Mouse (Mus musculus) embryonic facial prominence, embryonic 13.5 days (tissue): ENCODE measurements around the gene Pard3. TPM values are rescaled to one million over a fixed set of nuclear protein-coding genes. Genes with fewer than 3 reads are reported as not detected.
A peak's percentile ranks its signal among the peaks of the same experiment; 100 is the strongest.

Source experiments
- ATAC-seq: fragments of 200-750 bp; cut with Nextera tagmentation; 2 replicates; pipeline ENCODE4 v1.8.0; 2017; ENCODE audit warnings: low read depth; ENCODE audit not compliant: insufficient number of reproducible peaks, insufficient read depth, low FRiP score, low TSS enrichment
- H3K27ac ChIP-seq: fragments of 300-500 bp; sonication (generic); 2 replicates; pipeline ENCODE4 v1.5.1; 2015; ENCODE audit warnings: moderate library complexity, mild to moderate bottlenecking, inconsistent platforms
- H3K27me3 ChIP-seq: fragments of 300-500 bp; sonication (generic); 2 replicates; pipeline ENCODE4 v1.6.1; 2015; ENCODE audit warnings: mild to moderate bottlenecking, inconsistent platforms
- H3K36me3 ChIP-seq: fragments of 300-500 bp; sonication (generic); 2 replicates; pipeline ENCODE4 v1.6.1; 2015; ENCODE audit warnings: mild to moderate bottlenecking, inconsistent platforms
- H3K4me1 ChIP-seq: fragments of 300-500 bp; sonication (generic); 2 replicates; pipeline ENCODE4 v1.6.1; 2015; ENCODE audit warnings: inconsistent platforms
- H3K4me2 ChIP-seq: fragments of 300-500 bp; sonication (generic); 2 replicates; pipeline ENCODE4 v1.6.1; 2015; ENCODE audit warnings: moderate library complexity, mild to moderate bottlenecking, inconsistent platforms
- H3K4me3 ChIP-seq: fragments of 300-500 bp; sonication (generic); 2 replicates; pipeline ENCODE4 v1.5.1; 2015; ENCODE audit warnings: mild to moderate bottlenecking, inconsistent platforms
- H3K9ac ChIP-seq: fragments of 300-500 bp; sonication (generic); 2 replicates; pipeline ENCODE4 v1.6.1; 2015; ENCODE audit warnings: mild to moderate bottlenecking, inconsistent platforms
- H3K9me3 ChIP-seq: fragments of 300-500 bp; sonication (generic); 2 replicates; pipeline ENCODE4 v1.6.1; 2016; ENCODE audit warnings: inconsistent platforms
- WGBS: fragments of 180-500 bp; shearing (Covaris S2); methylation state at CpG from one replicate; pipeline ENCODE4 v1.1.7; 2015; ENCODE audit warnings: mixed read lengths; 5-methylcytosine and 5-hydroxymethylcytosine counted together
- polyA plus RNA-seq: library from polyadenylated mRNA; unstranded; fragments of >200 nt; fragmentation: Nextera tagmentation; extraction: Ambion mirVana; gene quantifications from 2 replicates; pipeline ENCODE4 v1.2.1, GENCODE M21; 2015

The Pard3 gene
- polyA plus RNA-seq, 1 experiment from 2014 or later: 35.6 TPM

DNA sequence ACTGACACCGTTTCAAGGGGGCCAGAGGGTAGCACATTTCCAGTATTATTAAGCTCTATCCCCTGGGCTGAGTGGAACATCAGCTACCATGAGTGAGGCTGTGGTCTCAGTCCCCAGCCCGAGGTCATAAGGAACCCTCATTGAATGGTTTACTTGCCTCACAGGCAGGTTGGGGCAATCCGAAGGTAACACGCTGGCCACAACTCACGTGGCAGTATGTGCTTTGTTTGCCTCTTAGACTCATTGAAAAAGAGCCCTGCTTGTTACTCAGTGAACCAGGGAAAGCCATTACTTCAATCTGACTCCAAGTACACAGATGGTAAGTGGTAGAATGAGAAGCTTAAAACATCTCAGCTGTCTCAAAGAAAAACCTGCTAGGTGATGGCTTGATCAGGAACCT lies 236.8 kb downstream of the Pard3 start:
- 94% methylated on average over 5 of the region's 5 CpGs for WGBS
- Histone ChIP-seq H3K9ac (no peak overlapping the region), H3K36me3 (no peaks in the 10 kb centered on the region), H3K27me3 (no peaks in the 10 kb centered on the region), H3K9me3 (no peaks in the 10 kb centered on the region), H3K4me1 (peaks cover 8% of the 10 kb centered on the region), H3K27ac (no peak overlapping the region), H3K4me2 (no peak overlapping the region), H3K4me3 (no peak overlapping the region)
- no peak for ATAC-seq

DNA sequence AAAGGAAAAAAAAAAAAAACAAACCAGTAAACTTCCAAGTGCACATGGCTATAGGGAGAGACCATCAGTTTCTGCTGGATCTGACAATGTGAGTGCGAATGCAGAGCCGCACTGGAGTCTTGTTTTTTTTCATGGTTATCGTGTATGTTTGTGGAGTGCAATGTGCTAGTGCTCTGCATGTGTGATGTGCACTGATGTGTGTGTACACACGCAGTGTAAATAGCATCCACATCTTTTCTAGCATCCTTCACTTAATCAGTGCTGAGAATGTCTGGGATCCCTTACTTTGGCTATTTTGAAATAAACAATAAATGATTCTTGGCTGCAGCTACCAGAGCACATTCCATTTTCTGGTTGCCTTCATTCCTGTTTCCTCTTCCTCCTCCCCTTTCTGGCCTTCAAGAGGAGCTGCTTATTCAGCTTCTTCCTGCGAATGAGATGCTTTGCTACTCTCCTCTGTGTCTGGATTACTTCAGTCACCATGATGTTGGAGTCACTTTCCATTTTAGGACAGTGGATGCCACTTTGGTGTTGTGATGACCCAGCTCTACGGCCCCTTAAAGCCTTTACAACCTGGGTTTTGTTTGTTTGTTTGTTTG lies 239.3 kb downstream of the Pard3 start:
- no peak overlapping the region for H3K9ac ChIP-seq
- H3K9me3 ChIP-seq: no peaks in the 10 kb centered on the region
- H3K27me3 ChIP-seq: no peaks in the 10 kb centered on the region
- 85% methylated on average over 6 of the region's 6 CpGs for WGBS
- no peak overlapping the region for H3K4me3 ChIP-seq
- no peak for ATAC-seq
- no peak overlapping the region for H3K4me2 ChIP-seq
- peaks cover 8% of the 10 kb centered on the region for H3K4me1 ChIP-seq
- 0 out of 2 replicates have a peak, but pooled peaks cover 3% of the 10 kb centered on the region for H3K36me3 ChIP-seq
- no peak overlapping the region for H3K27ac ChIP-seq

DNA sequence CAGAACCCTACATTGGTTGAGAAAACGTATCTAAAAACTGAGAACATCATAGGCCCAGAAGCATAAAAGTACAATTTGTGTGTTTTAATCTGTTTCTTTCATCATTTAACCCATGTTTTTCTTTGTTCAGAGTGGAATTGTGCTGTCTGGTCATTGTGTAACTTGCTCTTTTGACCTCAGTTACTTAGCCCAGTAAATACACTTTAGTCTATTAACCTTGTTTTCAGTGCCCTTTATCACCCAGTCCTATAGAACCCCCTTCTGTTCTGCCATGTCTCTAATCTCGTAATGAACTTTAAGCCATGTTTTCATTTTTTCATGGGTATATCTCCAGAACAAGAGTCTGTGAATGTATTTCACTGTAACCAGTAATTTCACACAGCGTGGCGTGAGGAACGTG lies 243.3 kb downstream of the Pard3 start:
- peaks cover 5% of the 10 kb centered on the region for H3K4me1 ChIP-seq
- no peaks in the 10 kb centered on the region for H3K9me3 ChIP-seq
- WGBS: 91% methylated on average over 5 of the region's 5 CpGs
- no peak overlapping the region for H3K27ac ChIP-seq
- H3K4me3 ChIP-seq: no peak overlapping the region
- H3K9ac ChIP-seq: no peak overlapping the region
- 0 out of 2 replicates have a peak, but pooled peaks cover 3% of the 10 kb centered on the region for H3K36me3 ChIP-seq
- no peak for ATAC-seq
- no peaks in the 10 kb centered on the region for H3K27me3 ChIP-seq
- H3K4me2 ChIP-seq: no peak overlapping the region

DNA sequence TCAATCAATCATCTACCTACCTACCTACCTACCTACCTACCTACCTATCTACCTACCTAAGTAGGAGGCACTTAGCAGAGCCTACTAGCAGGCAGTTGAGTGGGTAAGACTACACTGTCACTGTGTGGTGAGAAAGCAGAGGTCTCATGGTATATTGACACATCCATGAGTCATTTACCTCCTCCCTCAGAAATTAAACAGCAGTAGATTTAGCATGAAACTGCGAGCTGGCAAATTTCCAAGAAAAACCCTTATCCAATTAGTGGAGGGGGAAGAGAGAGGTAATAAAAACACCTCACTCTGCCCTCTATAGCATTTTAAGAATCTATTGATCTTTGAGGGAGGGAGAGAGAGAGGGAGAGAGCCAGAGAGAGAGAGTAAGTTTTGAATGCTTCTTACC lies 245.7 kb downstream of the Pard3 start:
- no peaks in the 10 kb centered on the region for H3K9me3 ChIP-seq
- H3K36me3 ChIP-seq: 0 out of 2 replicates have a peak, but pooled peaks cover 3% of the 10 kb centered on the region
- WGBS: 76% methylated on average over 1 of the region's 1 CpGs
- no peak for ATAC-seq
- H3K4me2 ChIP-seq: no peak overlapping the region
- H3K9ac ChIP-seq: no peak overlapping the region
- H3K27ac ChIP-seq: no peak overlapping the region
- H3K4me1 ChIP-seq: no peaks in the 10 kb centered on the region
- no peaks in the 10 kb centered on the region for H3K27me3 ChIP-seq
- no peak overlapping the region for H3K4me3 ChIP-seq

DNA sequence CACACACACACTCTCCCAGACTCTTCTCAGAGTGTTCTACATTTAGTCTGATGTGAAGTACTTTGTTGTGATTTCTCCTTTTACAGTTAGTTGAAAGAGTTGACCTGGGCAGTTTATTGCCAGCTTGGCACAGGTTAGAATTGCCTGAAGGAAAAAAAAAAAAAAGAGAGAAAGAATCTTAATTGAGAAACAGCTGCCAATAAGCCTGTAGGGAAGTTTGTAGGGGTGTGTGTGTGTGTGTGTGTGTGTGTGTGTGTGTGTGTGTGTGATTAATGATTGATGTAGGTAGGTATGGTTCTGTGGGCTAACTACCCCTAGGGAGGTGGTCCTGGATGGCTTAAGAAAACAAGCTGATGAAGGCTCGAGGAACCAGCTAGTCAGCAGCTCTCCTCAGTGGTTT lies 252.1 kb downstream of the Pard3 start:
- no peak overlapping the region for H3K27ac ChIP-seq
- 23% methylated on average over 1 of the region's 1 CpGs for WGBS

DNA sequence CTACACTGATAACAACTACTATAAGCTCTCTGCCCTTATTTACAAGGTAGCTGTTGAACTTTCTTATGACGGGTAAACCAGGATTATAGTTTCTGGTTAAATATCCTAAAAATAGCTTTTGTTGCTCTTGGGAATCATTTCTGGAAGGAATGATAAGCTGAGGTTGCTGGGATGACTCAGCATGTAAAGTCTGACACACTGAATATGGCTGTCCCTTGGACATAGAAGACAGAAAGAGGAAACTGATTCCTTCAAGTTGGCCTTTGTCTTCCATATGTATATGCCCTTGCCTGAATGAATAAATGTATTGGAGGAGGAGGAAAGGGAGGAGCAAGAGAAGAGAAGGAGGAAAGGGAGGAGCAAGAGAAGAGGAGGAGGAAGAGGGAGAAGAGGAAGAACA lies 254.2 kb downstream of the Pard3 start:
- Histone ChIP-seq H3K36me3 (no peaks in the 10 kb centered on the region), H3K27ac (no peak overlapping the region), H3K4me1 (no peaks in the 10 kb centered on the region; the same call in 1 of the 2 replicates), H3K4me3 (no peak overlapping the region), H3K4me2 (no peak overlapping the region), H3K9me3 (no peaks in the 10 kb centered on the region), H3K27me3 (no peaks in the 10 kb centered on the region), H3K9ac (no peak overlapping the region)
- WGBS: 77% methylated on average over 1 of the region's 1 CpGs
- ATAC-seq: no peak

More for the DNA sequence above, 252.1 kb downstream of the Pard3 start:
- ATAC-seq: no peak
- Histone ChIP-seq H3K4me3 (no peak overlapping the region), H3K4me2 (no peak overlapping the region), H3K9ac (no peak overlapping the region), H3K4me1 (no peaks in the 10 kb centered on the region; the same call in 1 of the 2 replicates), H3K36me3 (no peaks in the 10 kb centered on the region), H3K27me3 (no peaks in the 10 kb centered on the region), H3K9me3 (no peaks in the 10 kb centered on the region)

DNA sequence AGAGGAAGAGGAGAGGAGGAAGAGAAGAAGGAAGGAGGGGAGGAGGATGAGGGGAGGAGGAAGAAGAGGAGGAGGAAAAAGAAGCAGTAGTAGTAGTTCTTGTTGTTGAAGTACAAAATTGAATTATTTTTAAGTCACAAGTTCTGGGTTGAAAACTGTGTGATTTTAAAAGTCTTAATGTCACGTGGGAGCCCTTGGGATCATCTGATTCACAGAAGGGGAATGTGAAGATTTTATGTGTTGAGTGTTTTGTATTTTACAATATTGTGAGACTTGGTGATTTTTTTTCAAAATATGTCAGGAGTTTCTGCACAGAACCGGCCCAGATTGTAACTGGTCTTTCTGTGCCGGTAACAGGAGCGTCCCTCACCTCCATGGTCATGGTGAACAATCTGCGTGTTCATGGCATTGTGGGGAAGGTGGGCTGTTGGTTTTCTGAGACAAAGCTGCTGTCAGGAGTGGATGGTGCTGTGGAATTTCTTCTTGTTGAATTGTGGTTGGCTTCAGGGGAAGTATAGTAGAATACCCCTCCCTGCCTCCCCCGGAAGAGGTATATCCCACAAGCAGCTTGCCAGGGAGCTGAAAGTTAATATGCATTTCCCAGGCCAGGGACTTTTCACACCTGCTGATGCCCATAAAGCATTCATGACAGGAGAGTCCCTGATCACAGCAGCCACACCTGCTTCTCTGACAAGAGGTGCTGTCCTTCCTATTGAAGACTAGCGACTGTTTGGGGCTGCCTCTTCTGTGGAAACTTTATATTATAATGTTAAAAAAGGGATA lies 254.9 kb downstream of the Pard3 start:
- H3K4me1 ChIP-seq: no peaks in the 10 kb centered on the region; the same call in 1 of the 2 replicates
- H3K9ac ChIP-seq: no peak overlapping the region
- H3K4me3 ChIP-seq: no peak overlapping the region
- ATAC-seq: no peak
- H3K27ac ChIP-seq: no peak overlapping the region
- H3K4me2 ChIP-seq: no peak overlapping the region
- no peaks in the 10 kb centered on the region for H3K9me3 ChIP-seq
- 87% methylated on average over 7 of the region's 7 CpGs for whole genome bisulfite sequencing
- H3K36me3 ChIP-seq: no peaks in the 10 kb centered on the region
- no peaks in the 10 kb centered on the region for H3K27me3 ChIP-seq

DNA sequence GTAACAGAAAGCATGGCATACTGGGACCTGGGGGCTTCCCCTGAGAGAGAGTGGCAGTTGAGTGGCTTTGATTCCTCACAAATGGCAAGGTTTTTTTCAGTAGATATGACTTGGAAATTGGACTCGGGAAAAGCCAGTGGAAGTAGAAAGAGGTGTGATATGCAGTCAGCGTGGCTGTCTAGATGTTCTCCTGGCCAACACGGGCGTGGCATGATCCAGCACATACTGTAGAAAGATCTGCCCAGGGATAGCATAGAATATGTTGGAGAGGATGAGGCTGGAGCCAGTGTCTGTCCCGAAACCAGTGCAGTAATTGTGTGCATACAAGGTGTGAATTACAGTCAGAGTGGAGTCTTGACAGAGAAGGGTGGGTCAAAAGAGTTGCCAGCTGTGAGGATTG lies 257.2 kb downstream of the Pard3 start:
- H3K27ac ChIP-seq: no peak overlapping the region
- no peak overlapping the region for H3K4me3 ChIP-seq
- WGBS: 95% methylated on average over 5 of the region's 5 CpGs
- no peak overlapping the region for H3K9ac ChIP-seq
- no peaks in the 10 kb centered on the region for H3K27me3 ChIP-seq
- no peaks in the 10 kb centered on the region for H3K9me3 ChIP-seq
- no peak for ATAC-seq
- H3K4me2 ChIP-seq: no peak overlapping the region
- peaks cover 7% of the 10 kb centered on the region; the same call in 1 of the 2 replicates for H3K36me3 ChIP-seq
- H3K4me1 ChIP-seq: peaks cover 8% of the 10 kb centered on the region

DNA sequence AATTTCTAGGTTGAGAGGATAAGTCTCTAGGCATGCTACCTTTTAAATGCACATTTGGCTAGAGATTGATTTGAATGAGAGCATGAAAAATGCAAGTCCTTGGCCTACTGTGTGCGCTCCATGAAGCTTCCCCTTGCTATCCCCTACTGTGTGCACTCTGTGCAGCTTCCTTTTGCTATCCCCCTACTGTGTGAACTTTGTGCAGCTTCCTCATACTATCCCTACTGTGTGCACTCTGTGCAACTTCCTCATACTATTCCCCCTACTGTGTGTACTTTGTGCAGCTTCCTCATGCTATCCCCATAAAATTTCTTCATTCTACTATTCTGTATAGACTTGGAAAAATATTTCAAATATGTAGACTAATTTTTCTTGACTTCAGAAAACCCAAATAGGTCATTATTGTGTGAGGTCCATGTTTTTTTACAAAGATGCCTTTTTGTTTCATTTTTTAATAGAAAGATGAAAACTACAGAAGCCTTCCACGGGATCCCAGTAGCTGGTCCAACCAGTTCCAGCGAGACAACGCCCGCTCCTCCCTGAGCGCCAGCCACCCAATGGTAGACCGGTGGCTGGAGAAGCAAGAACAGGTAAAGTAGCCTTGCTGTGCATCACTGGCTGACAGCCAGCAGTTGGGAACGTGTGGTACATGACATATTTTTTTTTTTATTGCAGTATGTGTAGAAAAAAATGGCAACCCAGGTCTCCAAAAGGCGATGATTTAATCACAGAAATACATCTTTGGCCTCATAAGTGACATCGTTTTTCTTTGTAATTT lies 260.1 kb downstream of the Pard3 start:
- Histone ChIP-seq H3K4me1 (peaks cover 15% of the 10 kb centered on the region), H3K4me3 (no peak overlapping the region), H3K27me3 (no peaks in the 10 kb centered on the region), H3K9ac (no peak overlapping the region), H3K9me3 (no peaks in the 10 kb centered on the region), H3K27ac (no peak overlapping the region), H3K4me2 (no peak overlapping the region), H3K36me3 (peaks cover 7% of the 10 kb centered on the region; the same call in 1 of the 2 replicates)
- ATAC-seq: no peak
- 82% methylated on average over 10 of the region's 10 CpGs for WGBS

DNA sequence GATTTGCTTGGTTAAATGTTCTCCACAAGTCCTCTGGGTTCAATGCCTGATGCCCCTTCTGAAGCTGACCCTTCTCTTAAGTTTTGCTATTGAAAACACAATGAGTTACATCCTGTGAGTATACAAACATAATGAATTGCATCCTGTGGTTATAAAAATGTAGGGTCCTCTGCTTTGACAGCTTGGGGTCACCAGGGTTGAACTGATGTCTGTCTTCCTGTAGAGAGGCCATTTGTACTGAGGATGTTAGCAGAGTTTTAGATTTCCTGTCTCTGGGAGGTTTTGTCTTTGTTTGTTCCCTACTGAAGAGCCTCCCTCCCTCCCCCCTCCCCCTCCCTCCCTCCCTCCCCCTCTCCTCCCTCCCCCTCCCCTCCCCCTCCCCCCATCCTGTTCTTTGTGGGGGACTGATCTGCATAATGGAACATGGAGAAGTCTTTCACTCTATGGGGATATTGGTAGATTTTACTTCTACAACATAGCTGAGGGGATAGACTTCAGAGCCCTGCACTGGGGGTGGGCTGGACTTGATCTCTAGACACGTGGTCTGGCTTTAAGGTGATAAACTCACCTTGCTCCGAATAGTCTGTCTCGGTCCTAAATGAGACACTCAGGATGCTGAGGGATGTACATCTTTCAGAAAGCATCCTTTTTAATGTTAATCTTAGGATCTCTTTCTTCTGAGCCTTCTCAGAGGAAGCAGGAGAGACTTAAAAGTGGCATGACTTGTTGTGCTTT lies 261.3 kb downstream of the Pard3 start:
- no peaks in the 10 kb centered on the region for H3K9me3 ChIP-seq
- no peak overlapping the region for H3K9ac ChIP-seq
- H3K4me2 ChIP-seq: no peak overlapping the region
- H3K27me3 ChIP-seq: no peaks in the 10 kb centered on the region
- ATAC-seq: no peak
- peak overlapping the region; percentile 5; the same call in 1 of the 2 replicates for H3K27ac ChIP-seq
- 47% methylated on average over 3 of the region's 3 CpGs for WGBS
- H3K4me1 ChIP-seq: peaks cover 17% of the 10 kb centered on the region
- peaks cover 7% of the 10 kb centered on the region; the same call in 1 of the 2 replicates for H3K36me3 ChIP-seq
- no peak overlapping the region for H3K4me3 ChIP-seq

DNA sequence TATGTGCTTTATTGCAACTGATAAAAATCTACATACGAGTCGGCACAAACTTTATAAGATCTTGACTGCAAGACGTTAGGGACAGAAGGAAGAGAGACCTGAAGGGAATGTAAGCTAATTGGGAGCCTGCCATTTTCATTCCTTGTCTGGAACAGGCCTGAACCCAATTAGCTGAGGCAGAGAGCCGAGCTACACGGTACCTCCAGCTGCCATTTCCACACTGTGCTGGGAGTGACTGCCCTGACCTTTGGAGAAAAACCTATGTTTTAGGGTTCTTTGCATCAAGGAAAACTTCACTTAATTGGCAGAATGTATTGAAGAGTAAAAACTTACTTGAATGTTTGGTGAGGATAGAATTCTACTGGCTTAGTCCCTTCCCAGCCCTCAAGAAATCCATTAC lies 262.1 kb downstream of the Pard3 start:
- Histone ChIP-seq H3K4me3 (no peak overlapping the region), H3K4me1 (peaks cover 24% of the 10 kb centered on the region), H3K27ac (peak overlapping the region; percentile 5; the same call in 1 of the 2 replicates), H3K27me3 (no peaks in the 10 kb centered on the region), H3K9me3 (no peaks in the 10 kb centered on the region), H3K4me2 (no peak overlapping the region), H3K9ac (no peak overlapping the region), H3K36me3 (peaks cover 7% of the 10 kb centered on the region; the same call in 1 of the 2 replicates)
- ATAC-seq: no peak
- WGBS: 26% methylated on average over 5 of the region's 5 CpGs
